Mouse (Mus musculus) CH12.LX (cell line): ENCODE results near the gene Tmem174.

Experiments
- CTCF ChIP-seq, 2 experiments: IDR thresholded peaks in 1 of 2; conservative IDR thresholded peaks in 1 of 2; 2 replicates each; pipeline ENCODE4 v1.5.1; 2011 to 2012; ENCODE audit warnings: low read depth in 2 of 2, low read length in 2 of 2, improper control_type of control experiment in 1 of 2, inconsistent platforms in 1 of 2, mild to moderate bottlenecking in 1 of 2, moderate library complexity in 1 of 2
- E2F4 ChIP-seq: IDR thresholded peaks from 2 replicates; pipeline ENCODE4 v1.6.1; 2011; ENCODE audit warnings: low read depth, low read length, improper control_type of control experiment; ENCODE audit not compliant: insufficient replicate concordance
- ELF1 ChIP-seq: IDR thresholded peaks from 2 replicates; pipeline ENCODE4 v1.6.1; 2014; ENCODE audit warnings: low read depth, mild to moderate bottlenecking, inconsistent platforms, low read length, improper control_type of control experiment
- MAFK ChIP-seq: IDR thresholded peaks from 2 replicates; pipeline ENCODE4 v1.6.1; 2011; ENCODE audit warnings: low read length, improper control_type of control experiment; ENCODE audit not compliant: insufficient replicate concordance
- POLR2A ChIP-seq: IDR thresholded peaks from 2 replicates; pipeline ENCODE4 v1.6.1; 2011; ENCODE audit warnings: low read depth, mild to moderate bottlenecking, improper control_type of control experiment, low read length
- TBP ChIP-seq: conservative IDR thresholded peaks from 2 replicates; pipeline ENCODE4 v1.6.1; 2011; ENCODE audit warnings: low read depth, low read length, improper control_type of control experiment
- TCF12 ChIP-seq: IDR thresholded peaks from 2 replicates; pipeline ENCODE4 v1.6.1; 2014; ENCODE audit warnings: low read depth, mild to moderate bottlenecking, inconsistent platforms, low read length, improper control_type of control experiment
- UBTF ChIP-seq: IDR thresholded peaks from 2 replicates; pipeline ENCODE4 v1.6.1; 2012; ENCODE audit warnings: low read depth, mild to moderate bottlenecking, inconsistent platforms, low read length, improper control_type of control experiment, moderate library complexity
- USF1 ChIP-seq: IDR thresholded peaks from 2 replicates; pipeline ENCODE4 v1.6.1; 2014; ENCODE audit warnings: low read depth, mild to moderate bottlenecking, inconsistent platforms, low read length, improper control_type of control experiment
- ZNF384 ChIP-seq: IDR thresholded peaks from 2 replicates; pipeline ENCODE4 v1.6.1; 2012; ENCODE audit warnings: low read depth, low read length, improper control_type of control experiment, inconsistent platforms

DNA sequence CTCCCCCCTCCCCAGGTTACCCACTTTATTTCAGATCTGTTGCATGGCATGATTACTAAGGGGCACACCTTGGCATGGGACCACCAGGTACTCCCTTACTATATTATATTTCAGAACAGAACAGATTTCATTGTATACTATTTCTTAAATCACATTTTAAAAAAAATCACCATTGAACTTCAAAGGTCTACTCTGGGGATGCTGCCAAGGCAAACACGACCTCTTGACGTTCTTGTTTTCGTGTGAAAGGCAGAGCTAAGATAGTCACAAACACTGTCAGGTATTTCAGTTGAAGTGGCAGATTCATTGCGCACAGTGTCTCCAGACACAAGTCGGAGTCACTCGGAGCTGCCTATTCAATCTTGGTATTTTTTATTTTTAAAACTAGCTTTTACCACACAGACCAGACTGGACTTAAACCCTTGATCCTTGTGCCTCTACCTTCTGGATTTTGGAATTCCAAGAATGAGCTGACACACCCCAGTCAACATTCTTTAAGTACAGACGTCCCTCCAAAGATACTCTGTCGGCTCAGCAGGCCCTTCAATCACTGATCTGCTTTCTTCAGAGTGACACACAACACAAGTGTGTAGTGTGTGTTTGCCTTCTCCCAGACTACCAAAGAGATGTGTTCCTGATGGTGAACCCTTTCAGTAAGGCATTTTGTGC, 14.2 kb downstream of the Tmem174 start:
- no peak for TF ChIP-seq MAFK
- TF ChIP-seq E2F4: no peak
- no peak for TF ChIP-seq CTCF (conservative IDR thresholded peaks at IDR 0.05 in 1 of 2, IDR thresholded peaks at IDR 0.05 in 1 of 2; ENCODE audit: low read depth in 2 of 2, low read length in 2 of 2)
- TF ChIP-seq USF1: no peak
- no peak for TF ChIP-seq TCF12
- TF ChIP-seq POLR2A: no peak
- no peak for TF ChIP-seq ZNF384
- no peak for TF ChIP-seq TBP
- no peak for TF ChIP-seq ELF1
- TF ChIP-seq UBTF: no peak
